Mouse (Mus musculus) liver, postnatal 0 days (tissue): ENCODE data around the gene Fads6.

Experiments
- CTCF ChIP-seq: sonication (generic); IDR thresholded peaks from 2 replicates; pipeline ENCODE4 v1.5.1; 2016; ENCODE audit warnings: antibody characterized with exemption, low read depth
- EP300 ChIP-seq: IDR thresholded peaks from 2 replicates; pipeline ENCODE4 v1.6.1; 2016; ENCODE audit warnings: antibody characterized with exemption, low read depth, mild to moderate bottlenecking

DNA sequence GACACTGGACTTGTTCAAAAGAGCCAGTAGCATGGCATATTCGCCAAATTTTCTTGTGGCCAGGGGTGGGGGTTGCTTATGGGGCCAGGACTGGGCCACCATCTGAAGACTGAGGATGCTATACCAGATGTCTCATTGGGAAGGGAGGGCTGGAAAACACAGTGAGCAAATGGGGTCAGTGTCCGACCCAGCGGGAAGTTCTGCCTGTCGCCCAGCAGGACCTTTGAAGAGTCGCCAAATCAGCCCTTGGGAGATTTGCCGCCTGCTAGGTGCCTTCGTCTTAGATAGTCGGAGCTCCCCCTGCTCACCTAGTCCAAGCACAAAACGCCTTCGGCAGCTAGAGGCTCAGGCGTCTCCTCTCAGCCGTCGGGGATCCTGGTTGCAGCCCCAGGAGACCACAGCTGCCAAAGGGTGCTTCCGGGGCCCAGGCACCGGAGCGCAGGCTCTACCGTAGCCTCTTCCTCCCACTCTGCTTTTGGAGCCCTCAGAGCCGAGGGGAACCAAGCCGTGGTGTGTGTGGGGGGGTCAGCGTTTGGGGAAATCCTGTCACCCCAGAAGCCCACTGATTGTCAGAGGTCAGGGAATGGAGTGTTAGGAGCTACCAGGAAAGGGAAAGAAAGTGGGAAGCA is 31.6 kb downstream of the Fads6 start:
- no peak for TF ChIP-seq CTCF
- TF ChIP-seq EP300, result no peak
